Mouse (Mus musculus) lung, postnatal 10 days (tissue): ENCODE measurements around the gene Try10.
"Not testable (repeated sequence)": the region's sequence is repeated elsewhere in the genome, so short reads cannot be mapped to it uniquely, and the experiment has no call there.

ENCODE experiments used
- DNase-seq: peaks from one replicate; pipeline ENCODE4 v3.0.0; 2021

Try10 gene

GRCm38 (mm10) chr6:41353932-41354331 lies at the start of gene Try10:
Try10 (plus strand) TSS chr6:41354105.
- DNase-seq: no peak

GRCm38 (mm10) chr6:41316741-41317140 lies 37.2 kb upstream of the Try10 start, which contains the start of gene Try5:
Try5 (minus strand) TSS chr6:41316841.
- not testable (repeated sequence) for DNase-seq

- not testable (repeated sequence) for DNase-seq
These were observed 19.9 kb downstream of the Try10 start for GRCm38 (mm10) chr6:41373772-41374171.

- DNase-seq: not testable (repeated sequence)
These were observed 23.7 kb downstream of the Try10 start, which contains the start of gene Prss3 for GRCm38 (mm10) chr6:41377578-41377977. Prss3 (minus strand) TSS chr6:41377678.

- no peak for DNase-seq
These were observed 32.9 kb downstream of the Try10 start for GRCm38 (mm10) chr6:41386781-41387180.

- DNase-seq: not testable (repeated sequence)
These were observed 37.7 kb downstream of the Try10 start for GRCm38 (mm10) chr6:41391640-41392039.

GRCm38 (mm10) chr6:41392056-41392455 lies 38.2 kb downstream of the Try10 start, which contains the start of gene Gm5771:
Gm5771 (plus strand) TSS chr6:41392356.
- not testable (repeated sequence) for DNase-seq
